Mouse (Mus musculus) fat pad, adult 2 months (tissue): ENCODE results near the gene Rsph10b.

Source experiments
- DNase-seq: peaks from one replicate; pipeline ENCODE4 v3.0.0-alpha.2; 2011; ENCODE audit warnings: low read depth, low spot score; ENCODE audit errors: extremely low read depth

Rsph10b gene

GRCm38 (mm10) chr5:143932831-143933230, at the start of gene Rsph10b:
Gene Rsph10b, plus strand, starts transcription at chr5:143933035.
- DNase-seq: no peak

- DNase-seq: no peak
These were observed 47.6 kb upstream of the Rsph10b start for GRCm38 (mm10) chr5:143885274-143885673.

GRCm38 (mm10) chr5:143890741-143891140, 42.1 kb upstream of the Rsph10b start:
- DNase-seq: no peak

GRCm38 (mm10) chr5:143892255-143892886, 40.5 kb upstream of the Rsph10b start:
- DNase-seq: no peak

GRCm38 (mm10) chr5:143893396-143893795, 39.4 kb upstream of the Rsph10b start:
- no peak for DNase-seq

- DNase-seq: no peak
These were observed 35.1 kb upstream of the Rsph10b start, which contains the start of gene Ankrd61 for GRCm38 (mm10) chr5:143897635-143898330. Gene Ankrd61, minus strand, starts transcription at chr5:143897685.

GRCm38 (mm10) chr5:143902111-143902510, 30.7 kb upstream of the Rsph10b start:
- DNase-seq: no peak

- no peak for DNase-seq
These were observed 29.0 kb upstream of the Rsph10b start for GRCm38 (mm10) chr5:143903813-143904212.

GRCm38 (mm10) chr5:143906429-143906828, 26.4 kb upstream of the Rsph10b start:
- no peak for DNase-seq

GRCm38 (mm10) chr5:143908926-143909325, 23.9 kb upstream of the Rsph10b start:
- DNase-seq: no peak

GRCm38 (mm10) chr5:143909417-143910400, 23.1 kb upstream of the Rsph10b start, which contains the start of the genes Aimp2 and Pms2:
Gene Aimp2, minus strand, starts transcription at chr5:143909847.
Gene Pms2, plus strand, starts transcription at chr5:143909964.
- peak; percentile 90 for DNase-seq

GRCm38 (mm10) chr5:143916221-143916620, 16.6 kb upstream of the Rsph10b start:
- DNase-seq: no peak

GRCm38 (mm10) chr5:143917418-143917817, 15.4 kb upstream of the Rsph10b start:
- no peak for DNase-seq

GRCm38 (mm10) chr5:143918120-143918519, 14.7 kb upstream of the Rsph10b start:
- DNase-seq: no peak

- no peak for DNase-seq
These were observed 7.9 kb upstream of the Rsph10b start for GRCm38 (mm10) chr5:143924781-143925452.

- DNase-seq: no peak
These were observed 5.0 kb upstream of the Rsph10b start, which contains the start of gene Gm42421 for GRCm38 (mm10) chr5:143927875-143928274. Gene Gm42421, plus strand, starts transcription at chr5:143928175.

- DNase-seq: no peak
These were observed 3.5 kb upstream of the Rsph10b start for GRCm38 (mm10) chr5:143929291-143929690.

- no peak for DNase-seq
These were observed 2.2 kb upstream of the Rsph10b start for GRCm38 (mm10) chr5:143930656-143931055.

GRCm38 (mm10) chr5:143931863-143932580, 813 bp upstream of the Rsph10b start:
- no peak for DNase-seq

GRCm38 (mm10) chr5:143933414-143933813, 579 bp downstream of the Rsph10b start:
- no peak for DNase-seq
